Mouse (Mus musculus): ENCODE measurements around the gene 6030458C11Rik.

Gene 6030458C11Rik

GRCm38 (mm10) chr15:12762258-12762913 lies 62.1 kb downstream of the 6030458C11Rik start:
- no peak for TF ChIP-seq POU5F1 (IDR thresholded peaks at IDR 0.05; ENCODE audit: borderline replicate concordance, low read length)
- TF ChIP-seq NANOG (IDR thresholded peaks at IDR 0.05; ENCODE audit: borderline replicate concordance, low read length), result no peak
- TF ChIP-seq CTCF (conservative IDR thresholded peaks at IDR 0.05; ENCODE audit: low read length), result no peak
- no peak overlapping the region for H3K4me3 ChIP-seq (replicated peaks; ENCODE audit: low read length)

GRCm38 (mm10) chr15:12760747-12761146 lies 63.7 kb downstream of the 6030458C11Rik start:
- Histone ChIP-seq H3K9me3 (ENCODE audit: low read length) (no peaks in the 10 kb centered on the region), H3K36me3 (ENCODE audit: insufficient read depth, low read length) (no peaks in the 10 kb centered on the region), H3K4me1 (replicated peaks; ENCODE audit: low read depth, low read length) (no peaks in the 10 kb centered on the region), H3K27me3 (ENCODE audit: insufficient read depth, low read length) (peaks cover 6% of the 10 kb centered on the region; the same call in 1 of the 2 replicates), H3K4me3 (replicated peaks; ENCODE audit: low read length) (no peak overlapping the region)
- no peak for TF ChIP-seq POU5F1 (IDR thresholded peaks at IDR 0.05; ENCODE audit: borderline replicate concordance, low read length)
- TF ChIP-seq CTCF (conservative IDR thresholded peaks at IDR 0.05; ENCODE audit: low read length), result no peak
- TF ChIP-seq NANOG (IDR thresholded peaks at IDR 0.05; ENCODE audit: borderline replicate concordance, low read length), result no peak

More at GRCm38 (mm10) chr15:12762258-12762913, 62.1 kb downstream of the 6030458C11Rik start:
- Histone ChIP-seq H3K9me3 (ENCODE audit: low read length) (no peaks in the 10 kb centered on the region), H3K36me3 (ENCODE audit: insufficient read depth, low read length) (no peaks in the 10 kb centered on the region), H3K27me3 (ENCODE audit: insufficient read depth, low read length) (peaks cover 6% of the 10 kb centered on the region; the same call in 1 of the 2 replicates), H3K4me1 (replicated peaks; ENCODE audit: low read depth, low read length) (no peaks in the 10 kb centered on the region)

- TF ChIP-seq CTCF (conservative IDR thresholded peaks at IDR 0.05; ENCODE audit: low read length) (no peak), NANOG (IDR thresholded peaks at IDR 0.05; ENCODE audit: borderline replicate concordance, low read length) (no peak), POU5F1 (IDR thresholded peaks at IDR 0.05; ENCODE audit: borderline replicate concordance, low read length) (no peak)
- Histone ChIP-seq H3K4me3 (replicated peaks; ENCODE audit: low read length) (no peak overlapping the region), H3K27me3 (ENCODE audit: insufficient read depth, low read length) (peaks cover 6% of the 10 kb centered on the region; the same call in 1 of the 2 replicates), H3K36me3 (ENCODE audit: insufficient read depth, low read length) (no peaks in the 10 kb centered on the region), H3K9me3 (ENCODE audit: low read length) (no peaks in the 10 kb centered on the region), H3K4me1 (replicated peaks; ENCODE audit: low read depth, low read length) (no peaks in the 10 kb centered on the region)
These were observed 66.0 kb downstream of the 6030458C11Rik start for GRCm38 (mm10) chr15:12758461-12758860.

Measured in E14TG2a.4 (cell line).